Mouse (Mus musculus): ENCODE measurements around the gene Hipk2.

Gene Hipk2

DNA sequence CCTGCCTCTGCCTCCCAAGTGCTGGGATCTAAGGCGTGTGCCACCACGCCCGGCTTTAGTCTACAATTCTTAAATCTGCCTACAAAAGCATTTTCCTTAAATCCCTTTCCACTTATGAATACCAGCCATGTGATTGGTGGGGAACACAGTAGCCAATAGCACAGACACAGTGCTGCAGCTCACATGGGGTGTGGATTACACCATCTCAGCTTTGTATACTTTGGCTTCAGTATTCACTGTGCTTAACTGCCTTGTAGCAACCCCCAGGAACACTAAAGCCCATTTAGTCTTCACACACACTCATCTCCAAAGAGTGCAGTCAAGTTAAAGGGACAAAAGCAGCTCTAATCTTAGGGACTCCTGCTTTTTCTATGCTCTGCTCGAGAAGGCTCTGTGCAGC lies 67.6 kb downstream of the Hipk2 start:
- in situ Hi-C loops (cut with MboI; ENCODE audit: unreplicated experiment in 2 of 2) = no loop called here

DNA sequence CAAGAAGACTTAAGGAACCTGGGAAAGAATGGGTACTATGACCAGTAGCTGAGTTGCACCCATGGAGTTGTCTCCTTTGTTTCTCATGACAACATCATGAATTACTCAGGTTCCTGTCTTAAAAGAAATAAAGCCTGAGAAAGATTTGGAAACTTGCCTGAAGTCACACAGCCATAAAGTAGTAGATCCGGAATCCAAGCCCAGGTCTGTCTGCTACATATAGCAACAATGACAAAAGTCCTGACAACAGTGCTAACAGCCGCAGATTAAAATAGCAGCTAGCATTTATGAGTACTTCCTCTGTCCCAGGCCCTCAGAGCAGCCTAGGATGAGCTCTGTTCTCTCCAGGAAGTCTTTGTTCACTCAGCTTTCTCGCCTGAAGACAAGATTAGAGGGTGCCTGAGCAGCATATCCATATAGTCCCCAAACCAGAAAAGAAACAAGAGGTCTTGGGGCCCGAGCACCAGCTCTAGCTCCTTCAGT lies 69.0 kb downstream of the Hipk2 start:
- in situ Hi-C loops (cut with MboI; ENCODE audit: unreplicated experiment in 2 of 2) = no loop called here

DNA sequence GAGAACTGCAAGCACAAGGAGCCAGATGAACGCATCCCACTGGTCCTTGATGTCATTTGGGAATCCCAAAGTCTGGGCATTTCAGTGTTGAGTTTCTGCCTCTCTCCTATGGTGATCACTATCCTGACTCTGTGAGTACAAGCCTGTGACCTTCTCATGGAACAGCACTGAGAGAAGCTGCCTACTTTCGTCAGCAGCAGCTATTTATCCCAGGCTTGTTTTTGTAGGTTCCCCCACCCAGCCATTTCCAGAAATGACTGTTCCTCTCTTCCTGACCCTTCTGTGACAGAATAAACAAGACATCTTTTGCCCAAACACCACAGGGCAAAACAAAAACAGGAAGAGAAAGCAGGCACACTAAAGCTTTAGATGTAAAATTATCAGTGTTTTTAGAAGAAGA lies 70.4 kb downstream of the Hipk2 start:
- in situ Hi-C loops (cut with MboI; ENCODE audit: unreplicated experiment in 2 of 2) = no loop called here

DNA sequence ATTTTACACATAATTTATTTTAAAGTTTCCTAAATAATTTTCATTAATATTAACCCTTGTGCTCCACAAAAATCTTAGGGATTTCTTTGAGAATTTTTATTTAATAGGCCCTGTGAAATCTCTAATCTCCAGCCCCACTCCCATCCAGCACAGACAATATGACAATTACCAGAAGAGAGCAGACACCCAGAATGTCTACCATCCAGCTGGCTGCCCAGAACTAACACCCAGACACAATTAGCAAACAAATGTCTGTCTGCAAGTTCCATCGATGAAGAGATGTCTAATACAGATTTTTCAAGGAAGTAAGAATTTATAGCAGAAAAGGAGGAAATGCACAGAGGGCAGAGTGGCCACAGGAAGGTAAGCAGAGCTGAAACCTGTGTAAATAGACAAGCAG lies 74.7 kb downstream of the Hipk2 start:
- in situ Hi-C loops (cut with MboI; ENCODE audit: unreplicated experiment in 2 of 2) = no loop called here

DNA sequence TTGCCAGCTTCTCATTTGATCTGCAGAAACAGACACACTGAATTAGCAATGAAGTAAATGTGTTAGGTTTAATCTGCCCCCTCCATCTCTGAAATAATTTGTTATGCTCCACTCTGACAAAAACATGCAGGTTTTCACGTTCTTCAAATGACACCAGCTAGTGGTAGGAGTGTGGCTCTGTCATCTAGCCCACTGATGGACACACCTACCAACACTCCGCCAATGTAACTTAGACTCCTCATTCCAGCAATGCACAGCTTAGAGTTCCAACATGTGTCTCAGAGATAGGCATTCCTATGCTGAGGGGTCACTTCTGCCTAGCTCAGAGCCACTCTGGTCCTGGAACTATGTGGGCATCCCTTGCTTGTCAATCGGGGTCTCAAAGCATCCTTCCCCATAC lies 78.4 kb downstream of the Hipk2 start:
- in situ Hi-C loops (cut with MboI; ENCODE audit: unreplicated experiment in 2 of 2) = no loop called here

DNA sequence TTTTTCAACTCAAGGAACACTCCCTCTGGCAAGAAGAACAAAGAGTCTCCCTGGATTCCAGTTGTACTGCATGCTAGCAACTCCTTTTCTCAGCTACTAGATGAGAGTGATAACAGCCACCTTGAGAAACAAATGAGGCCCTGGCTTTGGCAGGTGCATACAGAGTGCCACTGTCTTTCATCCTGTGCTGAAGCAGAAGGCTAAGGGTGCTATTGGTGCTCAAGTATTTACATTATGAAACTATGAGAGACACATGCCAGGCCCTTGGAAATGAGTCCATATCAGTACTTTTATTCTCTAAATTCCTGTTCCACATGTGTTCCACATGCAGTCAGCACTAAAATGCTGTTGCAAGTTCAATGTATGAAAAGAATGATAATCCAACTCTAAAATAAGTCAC lies 79.0 kb downstream of the Hipk2 start:
- in situ Hi-C loops (cut with MboI; ENCODE audit: unreplicated experiment in 2 of 2) = no loop called here

DNA sequence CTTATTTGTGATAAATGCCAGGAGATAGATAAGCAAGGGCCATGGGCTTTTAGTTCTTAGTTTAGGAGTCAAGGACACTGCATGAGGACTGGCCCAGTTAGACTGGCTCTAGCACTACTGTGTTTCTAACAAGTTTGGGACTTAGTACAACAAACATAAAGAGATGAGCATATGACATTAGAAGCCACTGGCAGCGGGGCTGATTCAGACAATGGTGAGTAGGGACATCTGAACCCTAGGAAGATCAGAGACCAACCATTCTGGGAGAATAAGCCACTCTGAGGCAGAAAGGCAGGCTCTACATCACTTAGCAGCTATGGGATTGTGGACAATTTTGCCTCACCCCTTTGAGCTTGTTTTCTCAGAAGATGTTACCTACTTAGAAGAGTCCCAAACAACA lies 79.6 kb downstream of the Hipk2 start:
- in situ Hi-C loops (cut with MboI; ENCODE audit: unreplicated experiment in 2 of 2) = no loop called here

DNA sequence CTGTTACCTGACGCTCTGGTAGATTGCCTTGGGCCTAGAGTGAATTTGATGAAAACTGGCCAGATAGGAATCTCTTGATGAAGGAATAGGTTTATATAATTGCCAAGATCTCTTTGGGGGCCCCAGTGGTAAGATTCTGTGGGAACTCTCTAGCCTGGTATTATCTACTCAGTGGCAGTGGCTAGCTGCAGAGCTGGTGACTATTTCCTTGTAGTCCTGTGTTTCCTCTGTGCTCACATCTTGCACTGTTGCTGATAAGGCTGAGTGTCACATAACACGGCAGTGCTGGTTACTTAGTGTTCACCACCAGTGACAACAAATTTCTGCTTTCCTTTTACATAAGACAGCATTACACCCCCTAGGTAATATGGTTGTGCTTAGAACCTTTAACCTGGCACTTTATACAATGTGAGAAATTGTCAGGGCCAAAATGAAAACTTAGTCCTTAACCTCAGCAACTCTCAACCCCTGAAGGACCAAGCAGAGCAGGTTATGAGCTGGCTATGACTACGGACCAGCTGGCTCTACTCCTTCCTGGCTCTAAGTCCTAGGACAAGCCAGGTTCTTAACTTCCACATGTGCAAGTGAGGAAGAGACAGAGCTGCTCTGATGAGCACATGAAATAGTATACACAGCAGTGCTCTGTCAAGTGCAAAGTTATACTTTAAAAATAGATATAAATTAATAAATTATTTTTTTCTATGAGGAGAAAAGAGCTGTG lies 80.7 kb downstream of the Hipk2 start:
- in situ Hi-C loops (cut with MboI; ENCODE audit: unreplicated experiment in 2 of 2) = no loop called here

DNA sequence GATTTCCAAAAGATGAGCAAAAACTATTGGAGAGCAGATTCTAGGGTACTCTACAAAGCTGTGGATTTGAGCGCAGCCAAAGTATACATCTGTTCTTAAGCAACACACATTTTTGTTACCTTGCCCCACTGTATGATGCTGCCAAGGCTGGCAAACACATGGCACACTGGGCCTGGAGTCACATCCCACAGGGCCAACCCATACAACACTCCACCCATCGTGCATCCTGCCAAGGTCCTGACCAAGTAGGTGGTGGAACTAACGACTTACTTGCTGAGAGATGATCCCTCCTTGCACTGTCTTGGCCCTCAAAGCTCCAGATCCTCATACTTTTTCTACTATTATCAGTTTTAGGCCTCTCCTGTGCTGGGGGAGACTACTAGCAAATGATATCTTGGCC lies 83.0 kb downstream of the Hipk2 start:
- in situ Hi-C loops (cut with MboI; ENCODE audit: unreplicated experiment in 2 of 2) = no loop called here

DNA sequence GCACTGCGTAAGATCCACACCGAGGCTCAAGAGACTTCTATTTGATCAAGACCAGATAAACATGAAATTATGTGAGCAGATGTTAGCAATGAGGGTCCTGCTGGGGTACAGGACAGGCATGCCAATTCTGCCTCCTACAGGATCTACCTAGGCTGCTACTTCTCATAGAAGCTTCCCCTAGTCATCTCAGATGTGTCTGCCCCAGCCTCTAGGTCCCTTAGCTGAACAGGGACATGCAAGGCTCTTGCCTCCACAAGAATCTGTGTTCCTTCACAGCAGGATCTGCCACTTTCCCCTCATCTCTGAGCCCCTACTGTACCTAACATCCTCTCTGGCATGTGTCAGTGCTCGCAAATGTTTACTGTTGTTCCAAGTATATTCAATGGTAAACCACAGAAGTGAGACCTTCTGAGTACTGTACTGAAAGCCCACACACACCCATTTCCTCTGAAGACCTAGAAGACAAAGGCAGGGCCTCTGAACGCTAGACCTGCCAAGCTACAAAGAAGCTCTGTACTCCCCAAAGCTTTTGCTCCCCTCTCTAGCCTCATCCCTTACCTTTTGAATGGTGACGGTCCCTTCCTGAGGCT lies 86.6 kb downstream of the Hipk2 start:
- in situ Hi-C loops (cut with MboI; ENCODE audit: unreplicated experiment in 2 of 2) = no loop called here

DNA sequence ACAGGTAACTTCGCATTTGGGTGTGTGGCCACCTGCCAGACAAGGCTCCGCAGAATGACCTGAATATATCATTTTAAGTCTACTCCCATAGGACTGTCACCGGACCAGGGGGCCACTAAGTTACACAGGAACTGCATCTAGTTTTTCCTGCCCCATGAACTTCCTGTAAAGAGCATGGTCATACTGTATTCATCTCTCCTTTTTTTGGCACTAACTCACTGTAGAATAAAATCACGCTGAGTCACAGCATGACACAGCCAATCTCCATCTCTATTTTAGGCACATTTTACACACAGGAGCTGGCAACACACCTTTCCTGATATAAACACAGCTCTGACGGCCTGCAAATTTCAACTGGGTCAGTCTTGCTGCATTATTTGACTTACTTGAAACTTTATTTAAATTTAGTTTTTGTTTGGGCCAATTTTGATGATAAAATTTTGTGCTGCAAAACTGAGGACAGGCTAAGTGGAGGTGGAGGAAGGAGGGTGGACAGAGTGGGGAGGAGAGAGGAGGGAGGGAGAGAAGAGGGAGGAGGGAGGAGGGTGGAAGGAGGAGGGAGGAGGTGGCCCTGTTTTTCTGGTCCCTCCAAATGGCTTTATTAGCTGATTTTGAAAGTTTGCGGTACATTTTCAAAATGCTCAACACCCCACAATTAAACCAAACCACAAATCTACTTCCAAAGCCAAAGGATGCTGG lies 88.0 kb downstream of the Hipk2 start:
- in situ Hi-C loops (cut with MboI; ENCODE audit: unreplicated experiment in 2 of 2) = no loop called here

DNA sequence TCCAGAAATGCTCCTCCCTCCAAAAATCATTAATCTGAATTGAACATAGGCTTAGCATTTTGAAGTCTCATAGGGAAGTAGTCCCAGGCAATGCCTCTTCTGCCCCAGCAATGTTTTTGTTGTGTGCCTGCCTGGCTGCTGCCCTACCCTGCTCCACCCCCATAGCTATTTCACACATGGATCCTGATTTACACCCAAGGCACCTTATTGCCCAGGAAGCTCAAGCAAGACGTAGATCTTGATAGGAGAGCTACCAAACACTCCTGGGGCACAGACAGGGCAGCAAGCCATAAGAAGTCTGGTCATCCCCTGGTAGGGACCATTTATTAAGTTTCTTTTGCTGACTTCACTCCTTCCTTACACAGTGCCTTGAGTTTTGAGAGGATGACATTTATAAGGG lies 88.8 kb downstream of the Hipk2 start:
- in situ Hi-C loops (cut with MboI; ENCODE audit: unreplicated experiment in 2 of 2) = no loop called here

DNA sequence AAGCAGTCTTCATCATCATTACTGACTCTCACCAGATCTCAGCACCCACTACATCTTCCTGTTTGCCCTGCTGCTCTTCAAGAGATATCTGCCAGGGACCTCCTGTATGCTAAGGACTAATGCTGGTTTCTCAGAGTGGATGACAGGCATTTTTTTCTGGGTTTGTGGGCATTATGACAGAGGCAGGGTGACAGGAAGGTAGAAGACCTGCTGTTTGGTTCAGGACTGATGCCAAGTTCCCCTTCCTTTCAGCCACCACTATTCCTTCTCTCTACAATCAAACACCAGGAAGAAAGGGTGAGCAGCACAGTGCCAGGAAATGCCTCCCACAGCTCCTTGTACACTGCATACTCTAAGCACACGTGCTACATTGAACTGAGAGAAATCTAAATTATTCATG lies 90.2 kb downstream of the Hipk2 start:
- in situ Hi-C loops (cut with MboI; ENCODE audit: unreplicated experiment in 2 of 2) = no loop called here

DNA sequence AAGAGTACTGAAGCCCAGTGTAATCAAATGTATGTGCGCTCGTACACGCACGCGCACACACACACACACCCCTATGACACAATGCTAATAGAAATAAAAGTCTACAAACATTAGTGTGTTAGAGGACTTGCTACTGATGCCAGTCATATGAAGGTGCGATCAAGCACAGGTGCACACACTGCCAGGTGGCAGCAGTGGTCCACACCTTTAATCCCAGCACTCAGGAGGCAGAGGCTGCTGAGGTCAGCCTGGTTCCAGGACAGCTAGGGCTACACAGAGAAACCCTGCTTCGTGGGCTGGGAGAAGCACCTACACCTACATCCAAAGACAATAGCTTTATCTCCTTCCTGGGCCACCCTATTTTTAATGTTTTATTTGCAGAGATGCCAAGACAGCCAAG lies 96.6 kb downstream of the Hipk2 start:
- in situ Hi-C loops (cut with MboI; ENCODE audit: unreplicated experiment in 2 of 2) = no loop called here

DNA sequence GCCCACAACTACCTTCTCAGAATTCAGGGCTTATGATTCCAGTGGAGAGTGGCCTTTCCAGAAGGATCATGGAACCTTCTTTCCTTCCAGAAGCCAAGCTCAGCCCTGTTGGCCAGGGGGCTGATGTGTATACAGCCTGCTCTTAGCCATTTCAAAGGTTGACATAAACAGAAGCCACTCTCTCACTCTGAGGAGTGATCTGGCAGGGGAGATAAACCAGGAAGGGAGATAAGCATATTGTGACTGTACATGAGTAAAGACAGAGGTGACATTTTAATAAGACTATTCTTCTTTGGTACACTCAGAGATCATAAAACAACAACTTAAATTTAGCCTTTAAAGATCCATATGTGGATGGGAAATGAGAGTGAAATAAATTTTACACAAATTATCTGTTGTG lies 97.1 kb downstream of the Hipk2 start:
- in situ Hi-C loops (cut with MboI; ENCODE audit: unreplicated experiment in 2 of 2) = no loop called here

DNA sequence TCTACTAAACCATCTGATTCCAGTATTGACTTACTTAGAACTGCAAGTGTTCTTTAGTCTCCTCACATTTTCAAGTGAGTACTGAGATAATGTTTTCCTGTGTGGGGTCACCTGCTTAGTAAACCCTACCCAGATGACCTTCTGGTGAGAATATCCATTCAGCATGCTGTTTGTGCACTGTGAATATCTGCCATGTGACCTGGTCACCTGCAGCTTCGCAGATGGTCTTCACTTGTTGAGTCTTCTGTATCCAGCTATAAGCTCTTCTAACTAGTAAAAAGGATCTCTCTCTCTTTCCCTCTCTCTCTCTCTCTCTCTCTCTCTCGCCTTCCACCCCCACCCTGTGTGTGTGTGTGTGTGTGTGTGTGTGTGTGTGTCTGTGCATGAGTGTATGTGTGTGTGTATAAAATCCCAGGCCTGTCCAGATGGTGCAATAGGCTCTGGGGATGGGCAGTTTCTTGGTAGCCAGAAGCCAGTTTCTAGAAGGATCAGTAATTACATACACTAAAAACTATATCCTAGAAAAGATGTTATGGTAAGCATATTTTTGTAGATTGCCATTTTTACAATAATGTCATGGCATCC lies 99.9 kb downstream of the Hipk2 start:
- in situ Hi-C loops (cut with MboI; ENCODE audit: unreplicated experiment in 2 of 2) = no loop called here

DNA sequence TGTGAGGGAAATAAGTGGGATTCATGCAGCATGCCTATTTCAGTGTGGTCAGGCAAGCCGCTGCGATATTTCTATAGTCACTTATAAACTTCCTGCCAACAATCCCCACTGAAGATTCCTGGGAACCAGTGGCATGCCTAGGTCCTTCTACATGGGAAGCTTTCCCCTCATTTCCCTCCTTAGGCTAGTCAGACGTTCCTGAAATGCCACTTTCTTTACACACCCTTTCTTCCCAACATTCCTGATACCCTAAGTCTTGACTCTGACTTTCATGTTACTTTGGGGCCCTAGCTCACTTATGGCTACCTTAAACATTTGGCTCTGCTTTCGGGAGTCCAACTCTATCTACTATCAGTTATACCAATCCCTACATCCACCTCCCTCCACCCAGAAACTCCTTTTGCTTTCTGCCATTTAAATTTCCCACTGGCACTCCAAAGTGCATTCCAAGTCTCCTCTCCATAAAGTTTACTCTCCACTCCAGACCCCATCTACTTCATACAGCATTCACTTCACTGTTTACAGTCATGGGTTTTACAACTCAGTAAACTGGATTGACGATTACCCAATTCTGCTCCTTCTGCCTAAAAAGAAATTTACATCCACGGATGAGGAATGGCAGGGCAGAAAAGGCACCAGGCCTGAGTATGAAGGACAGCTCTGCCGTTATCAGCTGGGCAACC lies 103.0 kb downstream of the Hipk2 start:
- in situ Hi-C loops (cut with MboI; ENCODE audit: unreplicated experiment in 2 of 2) = no loop called here

DNA sequence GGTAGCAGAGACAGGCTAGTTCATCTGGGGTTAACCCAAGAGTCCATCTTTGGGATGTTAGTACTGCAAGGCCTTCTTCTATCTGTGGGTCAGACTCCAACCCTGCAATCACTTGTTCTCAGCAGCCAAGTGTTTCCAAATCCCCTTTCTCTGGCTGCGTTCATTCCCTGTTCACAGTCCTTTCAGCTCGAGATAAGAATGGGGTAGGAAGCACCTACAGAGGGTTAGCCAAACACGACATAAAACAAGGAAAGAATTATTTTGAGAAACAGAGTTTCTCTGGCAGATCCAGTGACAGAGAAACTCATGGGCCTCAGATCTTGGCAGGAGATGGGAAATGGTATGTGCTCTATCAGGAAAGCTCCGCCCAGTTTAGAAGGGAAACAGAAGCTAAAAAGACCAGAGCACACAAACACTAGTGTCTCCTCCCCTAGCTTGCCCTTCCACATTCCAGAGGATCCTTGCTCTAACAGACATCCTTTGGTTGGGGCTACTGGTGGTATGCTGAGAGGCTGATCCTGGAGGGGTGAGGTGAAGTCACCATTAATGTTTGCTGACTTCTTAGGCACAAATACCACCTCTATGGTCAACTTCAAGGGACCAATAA lies 104.8 kb downstream of the Hipk2 start:
- in situ Hi-C loops (cut with MboI; ENCODE audit: unreplicated experiment in 2 of 2) = no loop called here

DNA sequence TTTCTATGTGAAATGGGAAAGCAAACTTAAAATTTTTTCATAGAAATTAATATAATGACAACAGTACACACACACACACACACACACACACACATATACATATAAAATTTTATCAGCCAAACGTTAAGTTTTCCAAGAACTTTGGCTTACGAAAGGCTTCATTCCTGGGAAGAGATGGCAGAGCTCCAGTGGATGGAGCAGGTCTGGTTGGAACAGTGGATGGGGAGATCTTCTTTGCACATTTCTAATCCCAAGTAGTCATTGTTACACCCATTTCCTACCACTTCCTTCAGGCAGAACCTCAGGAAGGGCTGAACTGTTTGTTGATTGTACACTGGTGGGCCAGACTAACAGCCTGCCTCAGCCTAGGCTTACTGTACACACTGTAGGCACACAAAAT lies 106.3 kb downstream of the Hipk2 start:
- in situ Hi-C loops (cut with MboI; ENCODE audit: unreplicated experiment in 2 of 2) = no loop called here

DNA sequence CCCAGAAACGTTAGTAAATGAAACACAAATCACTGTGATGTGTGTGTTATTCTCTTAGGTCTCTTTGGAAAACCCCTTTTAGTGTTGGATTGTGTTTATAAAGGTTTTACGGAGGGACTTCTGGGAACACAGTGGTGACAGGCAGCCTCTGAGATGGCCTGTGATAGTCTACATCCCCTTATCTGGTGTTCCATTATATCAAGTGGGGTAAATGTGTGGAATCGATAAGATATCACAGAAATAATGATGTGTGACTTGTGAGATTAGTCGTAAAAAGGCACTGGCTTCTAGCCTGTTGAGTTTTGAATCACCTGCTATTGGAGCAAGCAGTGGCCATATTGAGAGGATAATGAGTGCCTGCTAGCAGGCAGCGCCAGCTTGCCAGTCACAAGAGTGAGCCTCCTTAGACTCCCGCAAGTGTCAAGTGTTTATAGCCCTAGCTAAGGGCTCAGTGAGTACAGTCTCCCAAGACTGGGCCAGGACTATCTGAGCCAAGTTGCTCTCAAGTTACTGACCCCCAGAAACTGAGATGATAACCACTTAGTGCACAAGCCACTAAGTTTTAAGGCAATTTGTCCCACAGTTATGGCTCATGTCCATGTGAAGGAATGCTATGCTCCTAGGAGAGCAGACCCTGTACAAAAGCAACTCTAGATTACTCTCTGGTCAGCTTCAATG lies 113.2 kb downstream of the Hipk2 start:
- in situ Hi-C loops (cut with MboI; ENCODE audit: unreplicated experiment in 2 of 2) = no loop called here
